Mouse (Mus musculus) left cerebral cortex, adult 9 months (tissue): ENCODE measurements around the gene Nsg2.

Experiments used
- DNase-seq, 2 experiments: peaks; one replicate each; pipeline ENCODE4 v3.0.0; 2022; ENCODE audit warnings: low spot score in 2 of 2

The Nsg2 gene

GRCm38 (mm10) chr11:32011867-32012603 lies 11.8 kb downstream of the Nsg2 start:
- DNase-seq, result peak in 1 of 2 experiments; percentile 59

- no peak for DNase-seq
Observed at GRCm38 (mm10) chr11:32013014-32013427, 12.8 kb downstream of the Nsg2 start.

GRCm38 (mm10) chr11:32013561-32013960 lies 13.3 kb downstream of the Nsg2 start:
- DNase-seq, result no peak

GRCm38 (mm10) chr11:32018201-32018600 lies 17.9 kb downstream of the Nsg2 start:
- no peak for DNase-seq

GRCm38 (mm10) chr11:32020031-32020965 lies 20.0 kb downstream of the Nsg2 start:
- DNase-seq, result peak; percentile 66 to 68

- DNase-seq, result no peak
Observed at GRCm38 (mm10) chr11:32026634-32027033, 26.4 kb downstream of the Nsg2 start.

- peak; percentile 68 to 76 for DNase-seq
Observed at GRCm38 (mm10) chr11:32027474-32028342, 27.4 kb downstream of the Nsg2 start.

GRCm38 (mm10) chr11:32028605-32029004 lies 28.3 kb downstream of the Nsg2 start:
- no peak for DNase-seq

- no peak for DNase-seq
Observed at GRCm38 (mm10) chr11:32029356-32029755, 29.1 kb downstream of the Nsg2 start.

GRCm38 (mm10) chr11:32031396-32031795 lies 31.1 kb downstream of the Nsg2 start:
- DNase-seq, result no peak

GRCm38 (mm10) chr11:32032053-32032452 lies 31.8 kb downstream of the Nsg2 start:
- DNase-seq, result no peak

GRCm38 (mm10) chr11:32035831-32036230 lies 35.6 kb downstream of the Nsg2 start:
- no peak for DNase-seq

- no peak for DNase-seq
Observed at GRCm38 (mm10) chr11:32039656-32040055, 39.4 kb downstream of the Nsg2 start.

GRCm38 (mm10) chr11:32057389-32057788 lies 57.1 kb downstream of the Nsg2 start:
- no peak for DNase-seq

GRCm38 (mm10) chr11:32057861-32058260 lies 57.6 kb downstream of the Nsg2 start:
- DNase-seq, result no peak

GRCm38 (mm10) chr11:32061020-32061419 lies 60.8 kb downstream of the Nsg2 start:
- peak in 1 of 2 experiments; percentile 43 for DNase-seq

- peak; percentile 73 to 78 for DNase-seq
Observed at GRCm38 (mm10) chr11:32061874-32062273, 61.6 kb downstream of the Nsg2 start.

- no peak for DNase-seq
Observed at GRCm38 (mm10) chr11:32063775-32064510, 63.7 kb downstream of the Nsg2 start.

- no peak for DNase-seq
Observed at GRCm38 (mm10) chr11:32064511-32064862, 64.2 kb downstream of the Nsg2 start.

- DNase-seq, result no peak
Observed at GRCm38 (mm10) chr11:32068736-32069490, 68.7 kb downstream of the Nsg2 start.
